Mouse (Mus musculus): ENCODE data around the gene Dnajb4. TPM values are rescaled to one million over a fixed set of nuclear protein-coding genes. Genes with fewer than 3 reads are reported as not detected.
A peak's percentile ranks its signal among the peaks of the same experiment; 100 is the strongest.
"Not testable (repeated sequence)": the region's sequence is repeated elsewhere in the genome, so short reads cannot be mapped to it uniquely, and the experiment has no call there.

Gene Dnajb4
- polyA plus RNA-seq (2012; rRNA removed) = 3.8 and 8.3 TPM in 2 replicates

DNA sequence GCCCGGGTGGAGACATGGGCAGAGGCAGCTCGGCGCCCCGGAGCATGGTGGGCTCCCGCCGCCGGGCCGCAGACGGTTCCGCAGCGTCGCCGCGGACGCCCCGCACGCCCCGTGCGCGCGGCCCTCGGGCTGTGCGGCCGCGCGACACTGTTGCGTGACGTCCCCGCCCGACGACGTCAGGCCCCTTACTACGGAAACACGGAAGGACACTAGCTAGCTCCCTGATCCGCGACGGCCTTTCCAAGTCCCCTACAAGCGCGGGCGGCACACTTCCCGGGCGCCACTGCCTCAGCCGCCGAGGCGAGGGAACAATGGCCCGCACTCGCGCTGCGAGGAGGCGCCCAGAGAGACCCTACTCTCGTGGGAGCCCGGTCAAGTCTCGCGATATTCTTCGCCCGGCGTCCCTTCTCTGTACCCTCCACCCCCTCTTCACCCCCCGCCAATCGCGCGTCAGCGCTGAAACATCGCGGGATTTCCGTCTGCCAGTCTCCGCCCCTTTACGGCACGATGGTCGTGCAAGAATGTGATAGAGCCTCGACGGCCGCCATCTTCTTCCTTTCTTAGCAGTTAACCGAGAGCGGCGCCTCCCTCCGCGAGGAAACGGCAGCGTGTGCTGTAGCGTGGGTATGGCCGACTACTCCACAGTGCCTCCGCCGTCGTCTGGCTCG is at the start of gene Dnajb4, which contains the start of gene Fubp1:
Gene Dnajb4 (minus strand): TSS at position 336 of the 668 bp plus-strand sequence.
Gene Fubp1 (plus strand): TSS at position 456 of the 668 bp plus-strand sequence.
- peak; percentile 100 for DNase-seq
- Histone ChIP-seq H3K4me1 (ENCODE audit: control insufficient read depth, insufficient read depth, low read length) (peaks cover 14% of the 10 kb centered on the region), H3K4me3 (replicated peaks; ENCODE audit: extremely low read depth, low read depth, low read length) (peak within 1 kb of the TSS; percentile 85)
- WGBS = 1% methylated on average over 85 of the region's 85 CpGs
- no peak for TF ChIP-seq CTCF (IDR thresholded peaks at IDR 0.05; ENCODE audit: insufficient read depth, low read length)
- peak; percentile 94 for TF ChIP-seq POLR2A (IDR thresholded peaks at IDR 0.05; ENCODE audit: borderline replicate concordance, extremely low read depth, low read depth, low read length)

DNA sequence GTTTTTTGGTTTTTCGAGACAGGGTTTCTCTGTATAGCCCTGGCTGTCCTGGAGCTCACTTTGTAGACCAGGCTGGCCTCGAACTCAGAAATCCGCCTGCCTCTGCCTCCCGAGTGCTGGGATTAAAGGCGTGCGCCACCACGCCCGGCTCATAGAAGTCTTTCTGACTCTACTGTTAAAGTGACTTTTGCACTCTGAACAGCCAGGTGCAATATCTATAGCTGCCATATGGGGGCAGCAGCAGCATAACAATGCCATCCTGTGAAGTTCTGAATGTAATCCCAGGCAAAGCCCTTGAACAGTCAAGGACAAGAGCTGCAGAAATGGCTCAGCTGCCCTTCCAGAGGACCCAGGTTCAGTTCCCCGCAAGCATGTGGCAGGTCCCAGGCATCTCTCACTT is 49.3 kb upstream of the Dnajb4 start:
- not testable (repeated sequence) for H3K4me1 ChIP-seq (ENCODE audit: control insufficient read depth, insufficient read depth, low read length); H3K4me3 ChIP-seq (replicated peaks; ENCODE audit: extremely low read depth, low read depth, low read length)
- peak; percentile 56; the same call in 1 of the 2 replicates for TF ChIP-seq CTCF (IDR thresholded peaks at IDR 0.05; ENCODE audit: insufficient read depth, low read length)
- 20% methylated on average over 8 of the region's 9 CpGs for WGBS
- DNase-seq = peak; percentile 78

DNA sequence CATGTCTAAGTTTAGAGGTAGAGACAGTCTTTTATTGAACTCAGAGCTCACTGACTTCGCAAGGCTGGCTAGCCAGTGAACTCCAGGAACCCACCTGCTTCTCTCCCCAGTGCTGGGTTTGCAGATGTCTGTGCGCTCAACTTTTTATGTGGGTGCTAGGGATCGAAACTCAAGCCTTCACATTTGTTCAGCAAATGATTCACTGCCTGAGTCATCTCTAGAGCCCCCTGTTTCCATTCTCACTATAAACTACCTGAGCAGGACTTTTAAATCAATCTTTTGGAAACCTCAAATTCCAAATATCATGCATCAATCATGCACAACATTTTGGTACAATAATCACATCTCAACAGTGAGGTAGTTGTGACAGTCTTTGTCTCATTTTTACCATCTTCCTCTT is 47.4 kb upstream of the Dnajb4 start:
- WGBS = 90% methylated on average over 3 of the region's 3 CpGs
- peaks cover 3% of the 10 kb centered on the region; the same call in 1 of the 2 replicates for H3K4me1 ChIP-seq (ENCODE audit: control insufficient read depth, insufficient read depth, low read length)
- TF ChIP-seq CTCF (IDR thresholded peaks at IDR 0.05; ENCODE audit: insufficient read depth, low read length) = no peak
- TF ChIP-seq POLR2A (IDR thresholded peaks at IDR 0.05; ENCODE audit: borderline replicate concordance, extremely low read depth, low read depth, low read length) = no peak
- DNase-seq = no peak
- H3K4me3 ChIP-seq (replicated peaks; ENCODE audit: extremely low read depth, low read depth, low read length) = no peak overlapping the region

DNA sequence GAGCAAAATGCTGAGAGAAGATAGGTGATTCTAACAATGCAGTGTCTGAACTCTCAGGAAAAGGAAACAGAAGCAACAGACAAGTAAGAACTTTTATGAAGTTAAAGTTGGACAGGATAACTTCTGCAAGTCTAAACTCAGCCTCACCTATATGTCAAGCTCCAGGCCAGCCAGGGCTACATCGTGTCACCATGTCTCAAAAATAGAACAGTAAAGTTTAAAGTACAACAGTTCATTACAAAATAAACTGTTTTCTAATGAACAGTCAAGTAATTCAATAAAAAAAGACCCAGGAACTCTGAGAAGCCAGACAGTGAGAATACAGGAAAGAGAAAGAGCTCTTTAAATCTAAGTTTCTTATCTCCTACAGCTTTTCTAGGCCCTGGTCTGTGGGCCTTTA is 40.4 kb upstream of the Dnajb4 start:
- TF ChIP-seq CTCF (IDR thresholded peaks at IDR 0.05; ENCODE audit: insufficient read depth, low read length) = no peak
- no peak for TF ChIP-seq POLR2A (IDR thresholded peaks at IDR 0.05; ENCODE audit: borderline replicate concordance, extremely low read depth, low read depth, low read length)
- DNase-seq = no peak
- WGBS = 70% methylated on average over 1 of the region's 1 CpGs
- no peak overlapping the region for H3K4me3 ChIP-seq (replicated peaks; ENCODE audit: extremely low read depth, low read depth, low read length)
- H3K4me1 ChIP-seq (ENCODE audit: control insufficient read depth, insufficient read depth, low read length) = no peaks in the 10 kb centered on the region

DNA sequence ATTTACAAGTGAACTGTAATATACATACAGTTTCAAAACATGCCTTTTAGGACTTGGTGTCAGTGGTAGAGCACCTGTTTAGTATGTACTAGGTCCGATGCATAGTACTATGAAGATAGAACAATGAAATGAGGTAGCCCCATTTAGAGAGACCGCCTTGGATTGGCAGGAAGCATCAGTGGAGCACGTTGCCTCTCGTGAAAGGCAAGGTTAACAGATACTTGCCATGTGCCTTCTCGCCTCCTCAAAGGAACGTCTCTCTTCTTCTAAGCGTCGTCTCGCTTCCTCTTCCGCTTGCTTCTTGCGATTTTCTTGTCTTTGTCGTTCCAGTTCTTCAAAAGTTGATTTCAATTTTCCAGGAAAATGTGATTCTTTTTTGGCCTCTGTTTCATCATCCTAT is 37.6 kb upstream of the Dnajb4 start:
- no peaks in the 10 kb centered on the region for H3K4me1 ChIP-seq (ENCODE audit: control insufficient read depth, insufficient read depth, low read length)
- DNase-seq = no peak
- no peak for TF ChIP-seq CTCF (IDR thresholded peaks at IDR 0.05; ENCODE audit: insufficient read depth, low read length)
- TF ChIP-seq POLR2A (IDR thresholded peaks at IDR 0.05; ENCODE audit: borderline replicate concordance, extremely low read depth, low read depth, low read length) = no peak
- 83% methylated on average over 12 of the region's 12 CpGs for WGBS
- no peak overlapping the region for H3K4me3 ChIP-seq (replicated peaks; ENCODE audit: extremely low read depth, low read depth, low read length)

DNA sequence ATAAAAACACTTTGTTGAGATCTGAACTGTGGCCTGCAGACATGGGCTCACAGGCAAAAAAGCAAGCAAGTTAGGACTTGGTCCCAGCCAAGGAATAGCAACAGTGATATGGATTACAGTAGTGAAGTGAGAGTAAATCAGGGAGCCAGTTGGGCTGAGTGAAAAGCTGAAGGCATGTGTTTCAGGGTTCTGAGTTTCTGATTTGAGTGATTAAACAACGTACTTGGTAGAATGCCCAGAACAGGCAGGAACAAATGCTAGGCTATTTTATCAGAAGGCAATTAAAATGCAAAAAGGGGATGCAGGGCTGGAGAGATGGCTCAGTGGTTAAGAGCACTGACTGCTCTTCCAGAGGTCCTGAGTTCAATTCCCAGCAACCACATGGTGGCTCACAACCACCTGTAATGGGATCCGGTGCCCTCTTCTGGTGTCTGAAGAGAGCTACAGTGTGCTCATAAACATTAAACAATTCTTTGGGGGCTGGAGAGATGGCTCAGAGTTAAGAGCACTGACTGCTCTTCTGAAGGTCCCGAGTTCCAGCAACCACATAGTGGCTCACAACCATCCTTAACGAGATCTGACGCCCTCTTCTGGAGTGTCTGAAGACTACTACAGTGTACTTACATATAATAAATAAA is 35.3 kb upstream of the Dnajb4 start:
- no peak overlapping the region for H3K4me3 ChIP-seq (replicated peaks; ENCODE audit: extremely low read depth, low read depth, low read length)
- WGBS = 70% methylated on average over 5 of the region's 5 CpGs
- TF ChIP-seq CTCF (IDR thresholded peaks at IDR 0.05; ENCODE audit: insufficient read depth, low read length) = no peak
- no peak for DNase-seq
- no peaks in the 10 kb centered on the region for H3K4me1 ChIP-seq (ENCODE audit: control insufficient read depth, insufficient read depth, low read length)

DNA sequence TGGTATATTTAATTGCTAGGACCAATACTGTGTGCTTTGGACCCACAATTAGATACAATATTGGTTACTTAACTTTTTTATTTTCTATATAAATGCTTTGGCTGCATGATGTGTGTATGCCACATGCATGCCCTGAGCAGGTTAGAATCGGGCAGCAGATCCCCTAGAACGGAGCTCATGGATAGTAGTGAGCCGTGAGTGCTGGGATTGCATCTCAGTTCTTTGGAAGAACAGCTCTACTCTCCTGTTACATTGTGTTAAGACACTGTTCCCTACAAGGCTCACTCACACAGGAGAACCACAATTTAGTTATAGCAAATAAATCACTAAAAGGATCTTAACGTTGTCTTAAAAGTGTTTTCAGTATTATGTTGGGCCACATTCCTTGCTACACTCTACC is 33.2 kb upstream of the Dnajb4 start:
- Histone ChIP-seq H3K4me1 (ENCODE audit: control insufficient read depth, insufficient read depth, low read length) (no peaks in the 10 kb centered on the region), H3K4me3 (replicated peaks; ENCODE audit: extremely low read depth, low read depth, low read length) (no peak overlapping the region)
- 66% methylated on average over 4 of the region's 4 CpGs for WGBS
- no peak for DNase-seq
- TF ChIP-seq CTCF (IDR thresholded peaks at IDR 0.05; ENCODE audit: insufficient read depth, low read length) (no peak), POLR2A (IDR thresholded peaks at IDR 0.05; ENCODE audit: borderline replicate concordance, extremely low read depth, low read depth, low read length) (no peak)

DNA sequence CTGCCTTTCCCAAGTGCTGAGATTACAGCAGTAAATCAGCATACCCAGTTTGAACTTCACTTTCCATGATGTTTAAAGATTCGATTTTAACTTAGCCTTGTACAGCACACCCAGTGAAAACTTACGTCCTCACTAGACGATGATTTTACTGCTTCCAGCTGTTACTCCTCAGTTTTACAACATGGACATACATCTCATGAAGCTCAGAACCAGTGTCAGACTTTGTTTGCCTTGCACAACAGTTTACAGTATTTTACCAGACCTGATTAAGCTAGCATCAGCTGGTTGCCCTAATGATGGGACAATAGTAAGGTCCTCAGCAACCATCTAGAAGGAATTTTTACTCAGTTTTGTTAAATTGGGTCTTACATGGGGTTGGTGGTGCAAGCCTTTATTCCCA is 31.0 kb upstream of the Dnajb4 start:
- Histone ChIP-seq H3K4me1 (ENCODE audit: control insufficient read depth, insufficient read depth, low read length) (no peaks in the 10 kb centered on the region), H3K4me3 (replicated peaks; ENCODE audit: extremely low read depth, low read depth, low read length) (no peak overlapping the region)
- WGBS = 73% methylated on average over 3 of the region's 3 CpGs
- no peak for TF ChIP-seq POLR2A (IDR thresholded peaks at IDR 0.05; ENCODE audit: borderline replicate concordance, extremely low read depth, low read depth, low read length)
- TF ChIP-seq CTCF (IDR thresholded peaks at IDR 0.05; ENCODE audit: insufficient read depth, low read length) = no peak
- no peak for DNase-seq

DNA sequence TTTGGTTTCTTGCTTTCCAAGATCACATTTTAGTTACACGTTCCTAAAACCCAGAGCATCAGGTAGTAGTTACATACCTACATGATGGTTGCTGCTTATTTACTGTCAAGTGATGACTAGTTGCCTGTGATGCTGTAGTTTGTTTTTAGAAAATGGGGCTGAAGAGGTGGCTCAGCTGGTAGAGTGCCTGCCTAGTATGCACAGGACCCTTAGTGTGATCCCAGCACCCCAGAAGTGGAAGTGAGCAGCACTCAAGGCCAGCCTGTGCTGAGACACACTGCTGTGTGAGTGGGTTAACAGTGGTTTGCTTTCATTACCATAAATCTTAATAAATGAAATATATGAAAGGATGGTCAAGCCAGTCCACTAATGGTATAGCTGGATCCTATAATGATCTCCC is 29.5 kb upstream of the Dnajb4 start:
- WGBS = 91% methylated on average over 1 of the region's 1 CpGs
- DNase-seq = no peak
- no peak overlapping the region for H3K4me3 ChIP-seq (replicated peaks; ENCODE audit: extremely low read depth, low read depth, low read length)
- TF ChIP-seq CTCF (IDR thresholded peaks at IDR 0.05; ENCODE audit: insufficient read depth, low read length) (no peak), POLR2A (IDR thresholded peaks at IDR 0.05; ENCODE audit: borderline replicate concordance, extremely low read depth, low read depth, low read length) (no peak)
- no peaks in the 10 kb centered on the region for H3K4me1 ChIP-seq (ENCODE audit: control insufficient read depth, insufficient read depth, low read length)

DNA sequence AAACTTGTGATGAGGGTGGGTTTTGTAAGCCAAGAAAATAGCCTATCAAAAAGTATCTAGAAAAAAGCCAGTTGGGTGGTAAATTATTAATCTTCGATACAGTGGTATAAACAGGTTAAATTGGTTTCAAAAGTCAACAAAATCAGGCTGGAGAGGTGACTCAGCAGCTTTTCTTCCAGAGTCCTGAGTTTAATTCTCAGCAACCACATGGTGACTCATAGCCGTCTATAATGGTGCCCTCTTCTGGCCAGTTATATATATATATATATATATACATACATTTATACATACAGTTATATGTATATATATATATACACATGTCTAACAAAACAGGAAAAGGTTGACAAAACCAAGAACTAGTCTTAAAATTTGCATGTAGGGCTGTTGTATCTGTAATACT is 28.7 kb upstream of the Dnajb4 start:
- 31% methylated on average over 2 of the region's 2 CpGs for WGBS
- Histone ChIP-seq H3K4me1 (ENCODE audit: control insufficient read depth, insufficient read depth, low read length) (no peaks in the 10 kb centered on the region), H3K4me3 (replicated peaks; ENCODE audit: extremely low read depth, low read depth, low read length) (no peak overlapping the region)
- TF ChIP-seq POLR2A (IDR thresholded peaks at IDR 0.05; ENCODE audit: borderline replicate concordance, extremely low read depth, low read depth, low read length) = no peak
- TF ChIP-seq CTCF (IDR thresholded peaks at IDR 0.05; ENCODE audit: insufficient read depth, low read length) = no peak
- DNase-seq = no peak
